Mouse (Mus musculus): ENCODE results near the gene Traf3.

DNA sequence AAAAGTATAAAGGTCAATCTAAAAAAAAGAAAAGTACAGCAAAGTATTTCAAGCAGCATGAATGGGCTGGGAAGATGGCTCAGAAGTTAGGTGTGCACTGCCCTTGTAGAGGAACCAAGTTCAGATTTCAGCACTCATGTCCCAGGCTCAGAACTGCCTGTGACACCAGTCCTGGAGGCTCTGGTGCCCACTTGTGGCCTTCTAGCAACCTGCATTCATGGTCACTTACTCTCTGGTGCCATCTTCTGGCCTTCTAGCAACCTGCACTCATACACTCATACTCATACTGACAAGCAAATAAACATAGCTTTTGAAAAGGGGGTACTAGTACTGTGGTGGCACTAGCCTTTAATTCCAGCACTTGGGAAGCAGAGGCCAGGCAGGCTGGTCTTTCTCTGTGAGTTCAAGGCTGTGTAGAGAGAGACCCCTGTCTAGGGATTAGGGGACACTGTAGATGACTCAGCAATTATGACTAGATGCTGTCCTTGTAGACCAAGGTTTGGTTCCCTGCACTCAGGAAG lies 43.8 kb upstream of the Traf3 start:
- TF ChIP-seq HCFC1 (IDR thresholded peaks at IDR 0.05; ENCODE audit: borderline replicate concordance, insufficient read depth, low read length) (0 out of 2 replicates have a peak, but pooled peaks have one; percentile 39), CHD2 (IDR thresholded peaks at IDR 0.05; ENCODE audit: low read depth, low read length) (no peak)

Measured in ES-E14 (cell line).